Mouse (Mus musculus): ENCODE results near the gene Sirt2.

Gene Sirt2

DNA sequence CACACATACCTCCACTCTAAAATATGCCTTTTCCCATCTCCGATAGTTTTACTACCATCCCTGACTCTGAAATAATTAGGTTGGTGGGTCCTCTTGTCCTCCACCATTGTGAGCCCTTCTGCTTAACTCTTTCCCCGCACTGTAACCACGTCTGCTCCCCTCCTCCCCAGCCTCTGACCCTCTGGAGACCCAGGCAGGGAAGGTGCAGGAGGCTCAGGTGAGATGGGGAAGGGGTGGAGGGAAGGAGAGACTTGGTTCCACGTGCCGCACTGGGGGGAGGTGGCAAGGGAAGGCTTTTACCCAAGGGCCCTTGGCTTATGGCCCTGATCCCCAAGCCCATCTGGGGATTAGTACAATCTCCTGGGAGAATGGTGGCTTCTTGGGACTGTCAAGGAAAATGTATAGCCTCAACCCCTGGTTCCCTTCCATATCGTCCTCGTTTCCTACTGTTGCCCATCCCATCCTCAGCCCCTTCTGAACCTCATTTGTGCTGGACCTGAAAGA, 979 bp downstream of the Sirt2 start, which contains the start of gene Nfkbib:
Nfkbib (minus strand) TSS at position 51 of the 504 bp plus-strand sequence.
- DNase-seq: no peak

DNA sequence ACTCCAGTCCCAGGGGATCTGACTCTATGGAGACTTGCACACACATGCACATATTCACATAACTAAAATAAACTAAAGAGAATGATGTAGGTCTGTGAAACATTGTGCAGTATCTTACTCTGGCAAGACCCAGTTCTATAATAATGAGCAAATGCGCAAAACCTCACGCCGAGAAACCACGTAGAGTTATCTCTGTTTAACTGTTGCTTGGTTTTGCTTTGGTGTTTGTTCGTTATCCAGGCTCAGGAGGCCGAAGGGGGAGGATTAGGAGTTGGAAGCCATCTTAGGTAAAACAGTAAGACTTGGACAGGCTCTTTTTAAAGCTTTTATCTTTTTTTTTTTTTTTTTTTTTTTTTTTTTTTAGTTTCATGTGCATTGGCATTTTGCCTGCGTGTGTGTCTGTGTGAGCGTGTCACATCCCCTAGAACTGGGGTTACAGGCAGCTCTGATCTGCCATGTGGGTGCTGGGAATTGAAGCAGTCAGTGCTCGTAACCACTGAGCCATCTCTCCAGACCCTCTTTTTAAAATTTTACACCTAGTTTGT, 3.0 kb downstream of the Sirt2 start:
- DNase-seq: no peak

DNA sequence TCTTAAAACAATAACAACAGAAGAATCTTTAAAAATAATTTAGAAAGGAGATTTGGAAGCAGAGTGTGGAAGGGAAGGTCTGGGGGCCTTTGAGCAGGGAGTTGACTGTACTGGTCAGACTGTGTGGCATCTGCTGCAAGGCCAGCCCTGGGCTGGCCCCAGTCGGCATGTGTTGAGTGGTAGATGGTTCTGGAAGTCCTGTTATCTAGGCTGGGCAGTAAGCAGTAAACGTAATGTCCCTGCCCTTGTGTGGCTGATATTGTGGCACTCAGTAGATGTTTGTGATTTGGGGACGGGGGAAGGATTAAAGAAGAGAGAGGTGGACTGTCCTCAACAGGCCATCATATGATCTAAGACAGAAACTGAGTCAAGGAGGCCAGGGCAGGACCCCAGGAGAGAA, 3.8 kb downstream of the Sirt2 start:
- DNase-seq: no peak

DNA sequence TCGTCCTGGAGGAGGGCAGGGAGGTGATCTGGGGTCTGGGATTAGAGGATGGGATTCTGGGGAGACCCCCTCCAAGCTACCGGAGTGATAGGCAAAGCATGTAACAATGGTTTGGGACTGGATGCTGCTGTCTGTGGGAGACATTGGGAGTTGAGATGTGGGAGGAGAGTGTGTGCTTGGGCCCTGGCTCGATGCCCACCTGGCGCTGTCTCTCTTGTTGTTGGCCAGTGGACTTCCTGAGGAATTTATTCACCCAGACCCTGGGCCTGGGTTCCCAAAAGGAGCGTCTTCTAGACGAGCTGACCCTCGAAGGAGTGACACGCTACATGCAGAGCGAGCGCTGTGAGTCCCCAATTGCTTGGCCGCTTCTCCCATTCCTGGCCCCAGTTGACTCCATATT, 5.3 kb downstream of the Sirt2 start:
- DNase-seq: peak in 1 of 2 experiments; percentile 38

DNA sequence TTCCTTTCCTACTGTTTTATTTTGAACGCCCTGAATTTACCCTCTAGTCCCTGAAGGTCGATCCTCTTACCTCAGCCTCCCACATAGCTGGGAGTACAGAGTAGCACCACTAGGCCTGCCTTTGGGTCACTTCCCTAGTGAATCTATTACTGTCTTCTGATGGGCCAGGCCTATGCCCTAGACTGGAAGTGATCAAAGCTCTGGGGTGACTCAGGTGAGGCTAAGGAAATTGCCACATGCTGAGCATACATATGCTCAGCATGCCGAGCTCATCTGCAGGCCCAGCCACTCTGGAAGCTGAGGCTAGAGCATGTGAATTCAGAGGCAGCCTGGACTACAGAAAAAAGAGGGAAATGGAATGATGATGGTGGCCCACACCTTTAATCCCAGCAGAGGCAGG, 6.6 kb downstream of the Sirt2 start:
- DNase-seq: no peak

DNA sequence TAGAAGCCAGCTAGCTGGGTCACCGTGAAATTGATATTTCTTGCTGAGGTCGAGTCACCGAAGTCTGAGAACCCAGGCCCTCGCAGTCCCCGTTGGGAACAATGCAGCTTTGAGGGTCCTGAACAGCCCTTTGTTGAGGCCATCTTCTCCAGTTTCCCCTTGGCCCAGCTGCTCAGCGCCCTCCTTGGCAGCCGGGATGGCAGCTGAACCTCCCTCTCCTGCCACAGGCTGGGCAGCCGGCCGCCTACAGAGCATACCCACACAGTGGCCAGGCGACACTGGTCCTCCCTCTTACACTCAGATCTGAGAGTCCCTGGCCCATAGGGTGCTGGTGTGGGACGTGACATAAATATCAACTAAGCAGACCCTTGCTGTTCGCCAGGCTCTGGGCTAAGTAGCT, 7.6 kb downstream of the Sirt2 start:
- DNase-seq: no peak

DNA sequence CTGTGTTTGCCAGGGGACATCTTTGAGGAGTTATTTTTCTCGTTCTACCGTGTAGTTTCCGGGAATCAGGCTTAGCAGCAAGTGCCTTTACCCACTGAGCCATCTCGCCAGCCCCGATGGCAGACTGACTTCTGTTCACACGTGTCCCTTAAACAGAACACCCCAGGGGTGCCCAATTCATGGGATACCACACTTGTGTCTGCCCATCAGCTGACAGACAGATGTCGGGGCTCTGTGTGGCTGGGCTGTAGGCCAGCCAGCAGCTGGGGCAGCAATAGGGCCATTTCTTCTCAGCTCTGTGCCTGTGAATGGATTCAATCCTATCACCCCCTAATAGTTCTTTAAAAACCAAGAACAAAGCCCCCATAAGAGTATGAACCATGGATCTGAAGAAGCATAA, 8.6 kb downstream of the Sirt2 start:
- DNase-seq: no peak

DNA sequence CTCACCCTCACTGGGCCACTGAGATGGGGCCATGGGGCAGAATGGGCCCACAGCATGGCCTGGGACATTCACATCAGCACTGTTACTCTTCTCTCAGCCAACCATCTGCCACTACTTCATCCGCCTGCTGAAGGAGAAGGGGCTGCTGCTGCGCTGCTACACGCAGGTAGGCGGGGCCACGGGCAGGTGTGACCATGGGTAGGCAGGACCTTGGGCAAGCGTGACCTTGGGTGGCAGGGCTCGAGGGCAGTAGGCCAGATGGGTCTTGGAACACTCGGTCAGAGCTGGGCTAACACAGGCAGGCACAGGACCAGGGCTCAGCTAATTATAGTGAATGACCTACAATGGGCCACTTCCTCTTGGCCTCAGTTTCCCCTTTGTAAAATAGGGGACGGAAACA, 12.3 kb downstream of the Sirt2 start:
- DNase-seq: no peak

DNA sequence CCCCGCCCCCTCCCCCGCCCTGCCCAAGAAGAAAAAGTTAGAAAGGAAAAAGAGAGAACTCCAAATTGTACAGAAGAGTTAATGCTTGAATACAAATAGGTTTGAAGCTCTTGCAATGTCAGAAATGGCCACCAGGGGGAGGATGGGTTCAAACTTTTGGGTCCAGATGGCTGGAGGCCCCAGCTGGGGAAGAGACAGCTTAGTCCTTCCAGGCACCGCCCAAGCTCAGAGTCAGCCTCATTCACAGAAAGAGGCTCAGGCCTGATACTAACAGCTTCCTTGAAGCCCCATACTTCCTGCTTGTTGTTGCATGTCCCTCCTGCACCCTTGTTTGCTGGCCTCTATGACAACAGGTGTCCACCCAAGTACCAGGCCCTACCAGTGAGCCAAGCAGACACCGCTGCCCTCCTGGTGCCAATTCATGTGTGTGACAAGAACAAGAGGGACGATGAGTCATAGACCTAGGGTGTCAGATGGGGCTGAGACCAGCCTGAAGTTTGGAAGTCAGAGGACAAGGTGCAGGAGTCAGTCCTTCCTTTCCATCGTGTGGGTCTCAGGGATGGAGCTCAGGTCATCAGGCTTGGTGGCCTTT, 13.6 kb downstream of the Sirt2 start:
- peak; percentile 91 to 95 for DNase-seq

DNA sequence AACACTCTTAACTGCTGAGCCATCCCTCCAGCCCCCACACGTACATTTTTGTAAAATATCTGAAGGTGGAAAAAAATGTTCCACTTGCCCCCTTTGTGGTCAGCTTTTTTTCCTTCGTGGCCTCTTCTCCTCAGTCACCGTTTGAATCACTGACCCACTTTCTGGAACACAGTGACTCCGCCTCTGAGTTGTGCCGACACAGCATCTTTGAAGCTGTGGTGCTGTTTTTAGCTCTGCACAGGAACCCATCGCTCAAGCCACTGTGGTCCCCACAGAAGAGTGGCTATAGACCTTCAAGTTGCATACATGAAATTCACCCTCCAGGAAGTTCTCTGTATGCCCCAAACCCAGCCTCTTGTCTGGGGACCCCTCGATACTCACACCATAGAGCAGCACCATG, 14.3 kb downstream of the Sirt2 start:
- peak in 1 of 2 experiments; percentile 27 for DNase-seq

DNA sequence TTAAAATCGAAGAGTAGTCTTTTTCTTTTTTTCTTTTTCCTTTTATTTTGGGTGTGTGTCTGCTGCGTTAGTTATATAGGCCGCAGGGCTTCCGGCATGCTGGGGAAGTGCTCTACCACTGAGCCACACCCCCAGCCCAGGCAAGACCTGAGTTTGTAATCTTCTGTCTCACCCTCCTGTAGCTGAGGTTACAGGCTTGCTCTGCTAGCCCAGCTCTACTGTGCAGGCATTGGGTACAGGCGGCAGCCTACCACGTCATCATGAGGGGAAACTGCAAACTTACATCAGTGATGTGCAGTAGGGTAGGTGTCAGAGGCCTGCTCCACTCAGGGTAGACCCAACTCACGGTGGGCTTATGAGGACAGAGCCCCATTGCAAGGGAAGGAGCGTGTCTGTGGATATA, 14.7 kb downstream of the Sirt2 start:
- no peak for DNase-seq

DNA sequence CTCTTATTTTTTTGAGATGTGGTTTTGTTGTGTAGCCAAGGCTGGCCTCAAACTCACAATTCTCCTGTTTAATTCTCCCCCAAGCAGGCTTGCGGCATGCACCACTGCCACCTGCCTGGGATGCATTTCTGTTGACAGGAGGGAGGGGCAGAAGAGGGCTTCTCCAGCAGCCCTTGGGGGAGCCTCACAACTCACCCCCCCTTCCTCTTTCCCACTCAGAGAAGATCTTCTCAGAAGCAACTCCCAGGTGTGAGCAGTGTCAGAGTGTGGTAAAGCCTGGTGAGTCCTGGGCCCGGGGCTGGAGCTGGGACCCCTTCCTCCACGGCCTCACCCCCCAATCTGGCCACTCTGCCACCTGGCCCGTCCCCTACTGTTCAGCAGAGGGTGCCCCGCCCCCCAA, 18.6 kb downstream of the Sirt2 start:
- DNase-seq: no peak

DNA sequence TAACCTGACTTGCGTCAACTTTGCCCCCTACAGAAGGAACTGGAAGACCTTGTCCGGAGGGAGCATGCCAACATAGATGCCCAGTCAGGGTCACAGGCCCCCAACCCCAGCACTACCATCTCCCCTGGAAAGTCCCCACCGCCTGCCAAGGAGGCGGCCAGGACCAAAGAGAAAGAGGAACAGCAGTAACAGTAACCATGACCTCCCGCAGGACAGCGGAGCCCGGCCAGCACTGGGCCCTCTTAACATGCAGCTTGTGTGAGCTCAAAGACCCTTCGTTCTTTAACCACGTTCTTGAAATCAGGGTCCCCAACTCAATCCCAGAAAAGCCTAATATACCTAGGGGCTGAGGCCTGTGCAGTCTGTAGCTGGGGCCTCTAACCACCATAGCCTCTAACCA, 21.3 kb downstream of the Sirt2 start:
- DNase-seq: no peak

DNA sequence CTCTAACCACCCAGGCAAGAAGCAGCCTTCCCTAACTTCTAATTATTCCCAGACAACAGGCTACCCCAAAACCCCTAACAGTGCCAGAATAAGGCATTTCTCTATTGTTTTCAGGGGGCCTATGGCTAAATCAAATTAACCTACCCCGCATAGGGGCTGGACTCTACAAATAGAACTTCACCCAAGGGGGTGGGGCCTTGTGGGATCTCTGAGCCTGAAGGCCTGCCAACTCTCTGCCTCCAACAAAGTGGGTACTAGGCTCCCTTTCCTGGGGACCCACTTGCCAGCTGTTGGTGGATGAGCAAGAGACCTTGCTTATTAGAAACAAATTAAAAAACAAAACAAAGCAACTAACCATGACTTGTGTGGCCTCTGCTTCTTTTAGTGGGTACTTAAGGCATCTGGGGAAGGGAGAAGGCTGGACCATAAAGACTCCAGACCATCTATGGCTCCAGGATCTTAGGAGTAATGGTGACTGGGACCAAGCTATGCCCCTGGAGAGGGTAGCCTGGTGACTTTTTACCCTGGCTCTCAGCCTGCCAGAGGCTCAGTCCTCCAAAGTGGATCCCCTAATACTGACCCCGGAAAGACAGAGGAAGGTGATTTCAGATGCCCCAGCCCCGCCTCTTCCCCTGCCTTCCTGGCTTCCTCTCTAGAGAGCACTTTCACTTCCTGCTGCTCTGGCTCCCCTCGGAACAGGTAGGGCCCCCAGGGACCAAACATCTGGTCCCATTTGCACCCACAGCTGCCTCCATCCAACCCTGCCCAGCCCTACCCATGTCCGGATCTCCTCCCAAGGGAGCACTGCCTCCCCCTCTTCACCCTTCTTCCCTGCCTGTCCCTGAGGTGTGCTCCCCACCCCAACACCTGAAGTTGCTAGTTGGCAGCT, 22.0 kb downstream of the Sirt2 start, which contains the start of gene Rinl:
Rinl (plus strand) TSS at position 663 of the 889 bp plus-strand sequence.
- no peak for DNase-seq

DNA sequence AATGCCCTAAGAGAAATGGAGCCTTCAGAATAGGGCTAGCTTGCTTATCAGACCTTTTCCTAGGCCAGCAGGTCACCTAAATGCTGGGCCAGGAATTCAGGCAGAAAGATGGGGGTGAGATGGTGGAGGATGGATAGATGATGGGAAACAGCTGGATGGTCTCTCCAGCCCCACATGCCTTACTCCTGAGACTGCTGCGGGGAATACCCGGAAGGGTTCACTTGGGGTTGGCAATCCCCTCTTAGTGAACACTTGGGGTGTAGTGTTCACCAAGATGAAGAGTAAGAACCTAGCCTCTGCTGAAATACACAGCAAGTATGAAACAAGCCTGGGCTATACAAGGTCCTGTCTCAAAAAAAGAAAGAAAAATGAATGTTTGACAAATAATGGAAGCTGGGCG, 22.7 kb downstream of the Sirt2 start:
- no peak for DNase-seq

DNA sequence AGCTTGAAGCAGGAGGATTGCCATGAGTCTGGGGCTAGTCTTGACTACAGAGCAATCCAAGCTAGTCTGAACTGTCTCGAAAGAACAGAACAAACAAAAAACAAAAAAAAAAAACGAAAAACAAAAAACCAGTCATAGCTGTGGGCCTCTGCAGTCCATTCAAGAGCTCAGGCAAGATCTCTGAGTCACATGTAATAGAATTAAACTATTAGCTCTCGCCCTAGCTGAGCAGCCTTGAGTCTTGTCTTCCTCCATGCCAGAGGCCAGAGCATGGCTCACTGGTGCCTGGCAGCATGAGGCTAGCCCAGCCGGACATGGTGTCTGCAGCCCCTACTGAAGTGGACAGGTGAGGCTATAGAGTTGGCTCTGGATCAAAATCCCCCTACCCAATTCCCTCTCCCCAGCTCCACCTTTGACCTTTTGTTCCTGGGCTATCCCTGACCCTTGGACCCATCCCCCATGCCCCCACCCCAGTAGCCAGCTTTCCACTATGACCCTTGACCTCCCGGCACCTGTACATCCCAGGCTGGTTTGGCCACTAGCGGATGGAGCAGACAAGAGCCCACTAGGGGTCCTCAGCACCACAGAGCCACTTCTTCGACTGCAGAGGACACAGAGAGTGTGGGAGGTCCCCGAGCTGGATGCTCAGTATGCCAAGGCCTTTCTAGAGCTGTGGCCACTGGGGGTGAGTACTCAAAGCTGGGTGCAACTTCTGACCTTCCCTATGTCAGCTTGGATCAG, 23.7 kb downstream of the Sirt2 start:
- no peak for DNase-seq

DNA sequence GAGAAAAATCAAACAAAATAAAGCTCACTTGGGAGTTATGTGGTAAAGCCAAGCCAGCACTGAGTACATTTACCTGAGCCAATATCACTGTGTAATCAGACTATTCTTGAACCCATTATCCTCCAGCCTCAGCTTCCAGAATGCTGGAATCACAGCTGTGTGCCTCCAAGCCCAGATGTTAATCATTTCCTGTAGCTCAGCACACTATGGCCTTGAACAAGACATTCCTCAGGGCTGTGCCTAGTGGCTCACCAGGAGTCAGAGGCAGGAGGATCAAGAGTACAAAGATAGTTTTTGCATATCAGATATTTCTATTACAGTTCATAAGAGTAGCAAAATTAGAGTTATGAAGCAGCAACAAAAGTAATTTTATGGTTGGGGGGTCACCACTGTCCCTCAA, 25.2 kb downstream of the Sirt2 start:
- no peak for DNase-seq

DNA sequence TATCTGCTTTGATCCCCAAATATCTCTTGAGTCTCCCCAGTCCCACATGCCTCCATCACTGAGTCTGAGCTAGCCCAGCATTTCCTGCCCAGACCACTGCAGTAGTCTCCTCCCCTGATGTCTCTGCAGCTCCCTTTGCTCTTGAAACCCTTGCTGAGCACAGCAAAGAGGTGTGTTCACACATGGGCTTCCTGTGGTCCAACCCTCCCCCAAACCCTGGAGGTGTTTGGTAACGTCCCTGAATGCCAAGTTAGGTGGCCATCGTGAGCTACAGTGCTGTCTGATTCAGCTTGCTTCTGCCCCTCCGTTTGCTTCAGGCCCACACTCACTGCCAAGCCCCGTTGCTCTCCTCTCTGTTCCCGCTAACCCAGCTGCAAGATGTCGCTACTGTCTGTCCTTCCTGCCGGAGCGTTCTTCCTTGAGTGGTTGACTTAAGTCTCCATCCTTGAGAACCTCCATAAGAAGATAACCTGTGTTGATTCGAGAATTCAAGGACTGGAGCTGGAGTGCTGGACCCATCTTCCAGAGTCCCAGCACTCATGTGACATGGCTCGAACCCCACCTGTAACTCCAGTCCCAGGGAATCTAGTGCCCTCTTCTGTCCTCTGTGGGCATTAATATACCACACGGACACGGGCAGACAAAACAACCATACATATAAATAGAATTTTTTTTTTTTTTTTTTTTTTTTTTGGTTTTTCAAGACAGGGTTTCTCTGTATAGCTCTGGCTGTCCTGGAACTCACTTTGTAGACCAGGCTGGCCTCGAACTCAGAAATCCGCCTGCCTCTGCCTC, 26.1 kb downstream of the Sirt2 start:
- DNase-seq: no peak

DNA sequence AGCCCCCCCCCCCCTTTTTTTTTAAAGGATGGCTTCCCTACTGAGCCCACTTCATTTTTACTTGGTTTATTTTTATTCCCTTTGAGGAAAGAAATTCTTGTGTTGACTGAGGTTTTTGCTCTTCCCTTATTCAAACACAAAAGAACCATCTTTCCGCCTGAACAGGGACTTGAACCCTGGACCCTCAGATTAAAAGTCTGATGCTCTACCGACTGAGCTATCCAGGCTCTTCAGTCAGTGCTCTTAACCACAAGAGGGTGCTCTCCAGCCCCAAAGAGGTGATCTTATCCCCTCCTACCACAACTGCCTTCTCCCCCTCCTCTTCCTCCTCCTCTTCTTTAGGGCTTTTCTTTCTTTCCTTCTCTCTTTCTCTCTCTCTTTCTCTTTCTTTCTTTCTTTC, 27.3 kb downstream of the Sirt2 start:
- DNase-seq: no peak

DNA sequence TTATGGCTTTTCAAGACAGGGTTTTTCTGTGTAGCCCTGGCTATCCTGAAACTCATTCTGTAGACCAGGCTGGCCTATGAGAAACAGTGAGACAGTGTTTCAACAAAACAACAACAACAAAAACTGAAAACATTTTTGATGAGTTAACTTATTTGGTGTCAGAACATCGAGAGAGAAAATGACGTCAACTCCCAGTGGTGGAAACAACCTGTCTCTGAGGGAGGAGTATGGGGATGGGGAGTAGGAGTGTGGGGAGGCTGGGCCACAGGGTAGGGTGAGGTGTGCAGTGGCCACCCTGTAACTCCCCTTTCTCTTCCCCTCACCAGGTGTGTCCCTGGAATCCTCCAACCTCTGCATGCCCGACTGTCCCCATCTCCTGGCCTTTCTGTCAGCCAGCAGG, 28.0 kb downstream of the Sirt2 start:
- no peak for DNase-seq

DNA sequence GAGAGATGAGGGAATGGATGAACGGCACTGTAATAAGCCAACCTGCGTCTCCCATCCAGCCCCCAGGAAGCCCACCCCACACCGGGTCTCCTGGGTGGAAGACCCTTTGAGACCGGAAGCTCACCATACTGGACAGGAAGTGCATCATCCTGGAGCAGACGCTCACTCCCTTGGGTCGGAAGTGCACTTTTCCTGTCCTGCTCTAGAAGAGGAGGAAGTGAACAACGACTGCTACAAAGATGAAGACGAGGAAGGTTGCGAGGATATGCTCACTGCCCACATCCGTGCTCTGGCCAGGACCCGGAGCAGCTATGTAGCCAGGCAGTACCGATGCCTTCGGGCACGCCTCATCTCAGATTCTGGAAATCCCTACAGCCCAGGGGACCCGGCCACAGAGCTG, 29.3 kb downstream of the Sirt2 start:
- no peak for DNase-seq

DNA sequence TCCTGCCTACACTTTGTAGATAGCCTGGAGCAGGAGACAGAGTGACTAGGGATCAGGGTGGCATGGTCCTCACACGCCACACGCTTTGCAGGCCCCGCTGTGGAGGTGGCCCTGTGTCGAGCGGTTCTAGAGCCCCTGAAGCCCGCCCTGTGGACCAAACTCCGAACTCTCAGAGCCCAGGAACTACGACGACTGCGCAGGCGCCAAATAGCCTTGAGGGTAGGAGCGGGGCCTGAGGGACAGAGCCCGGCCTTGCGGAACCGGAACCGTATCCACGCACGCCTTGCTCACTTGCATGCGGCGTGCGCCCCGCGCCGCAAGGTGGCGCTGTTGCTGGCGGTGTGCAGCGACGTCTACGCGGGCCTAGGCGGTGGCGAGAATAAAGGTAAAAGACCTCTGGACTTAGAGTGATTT, 30.0 kb downstream of the Sirt2 start:
- peak; percentile 87 to 89 for DNase-seq
